Mouse (Mus musculus): ENCODE results near the gene Fancc. TPM values are rescaled to one million over a fixed set of nuclear protein-coding genes. Genes with fewer than 3 reads are reported as not detected.

Fancc gene
- 10 to 100 TPM; 10.8 to 12.1 TPM for total RNA-seq (2023)

DNA sequence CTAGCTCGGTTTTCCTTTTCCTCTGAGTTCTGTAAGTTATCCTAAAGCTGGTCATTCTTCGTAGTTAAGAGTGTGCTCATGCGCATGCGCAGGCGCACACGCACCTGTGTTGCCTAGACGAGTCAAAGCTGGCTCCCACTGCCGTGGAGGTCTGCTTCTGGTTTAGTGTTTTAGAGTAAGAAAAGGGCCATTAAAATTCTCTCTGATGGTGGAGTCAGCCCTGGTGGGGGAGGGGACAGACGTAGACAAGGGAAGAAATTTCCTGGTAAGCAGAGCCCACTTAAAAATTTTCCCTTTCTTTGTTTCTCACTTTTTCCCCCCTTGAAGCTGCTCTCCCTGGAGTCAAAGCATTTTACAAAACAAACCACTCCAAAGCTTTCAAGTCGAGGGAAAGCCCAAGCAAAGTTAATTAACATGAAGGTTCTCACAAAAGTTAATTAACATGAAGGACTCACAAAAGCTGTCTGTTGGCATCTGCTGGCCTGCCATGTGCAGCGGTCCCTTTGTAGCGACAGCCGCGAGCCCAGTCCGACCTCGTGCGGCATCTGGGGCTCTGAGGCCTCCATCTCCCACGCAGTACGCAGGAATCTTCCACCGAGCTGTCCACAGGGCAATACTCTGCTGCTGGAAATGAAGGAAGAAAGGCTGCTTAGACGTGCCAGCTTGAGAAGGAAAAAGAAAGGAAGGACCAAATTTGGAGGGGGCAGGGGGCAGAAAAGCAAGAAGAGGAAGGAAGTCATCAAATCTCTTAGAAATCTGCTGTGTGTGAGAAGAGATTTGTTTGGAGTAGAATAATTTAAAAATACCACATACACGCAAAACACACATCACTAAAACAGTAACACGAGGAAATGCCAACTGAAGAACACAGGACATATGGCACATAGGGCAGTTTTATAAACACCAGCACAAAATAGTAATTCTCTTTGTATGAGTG, at the start of gene Fancc:
TSS of gene Fancc (minus strand) at position 633 of the 937 bp plus-strand sequence.

Other genes starting within 250 kb of the Fancc start
- gene Ptch1, start 76.3 kb upstream of the Fancc start, total RNA-seq (2023) = 1 to 10 TPM; 4.3 to 5.8 TPM